Mouse (Mus musculus) brain, embryonic 14.5 days (tissue): ENCODE results near the gene Galntl6. TPM values are rescaled to one million over a fixed set of nuclear protein-coding genes. Genes with fewer than 3 reads are reported as not detected.

Experiments used
- DNase-seq: peaks from one replicate; pipeline ENCODE4 v3.0.0-alpha.2; 2011; ENCODE audit warnings: low read depth
- CTCF ChIP-seq: fragments of 200-500 bp; IDR thresholded peaks from 2 replicates; pipeline ENCODE4 v1.5.1; 2012; ENCODE audit warnings: inconsistent platforms, mild to moderate bottlenecking, moderate library complexity, borderline replicate concordance; ENCODE audit not compliant: insufficient read depth, insufficient read length; ENCODE audit errors: extremely low read depth
- POLR2A ChIP-seq: fragments of 200-500 bp; IDR thresholded peaks from 2 replicates; pipeline ENCODE4 v1.6.1; 2012; ENCODE audit warnings: mild to moderate bottlenecking, inconsistent platforms, borderline replicate concordance; ENCODE audit not compliant: poor library complexity, insufficient read depth, insufficient read length, severe bottlenecking; ENCODE audit errors: extremely low read depth
- polyA plus RNA-seq: library from polyadenylated mRNA; depleted of rRNA; stranded (reverse); fragments of >200 nt; gene quantifications from 2 replicates; pipeline ENCODE4 v1.2.3, GENCODE M21; 2012

Gene Galntl6
- polyA plus RNA-seq, 1 experiment: 9.0 TPM

DNA sequence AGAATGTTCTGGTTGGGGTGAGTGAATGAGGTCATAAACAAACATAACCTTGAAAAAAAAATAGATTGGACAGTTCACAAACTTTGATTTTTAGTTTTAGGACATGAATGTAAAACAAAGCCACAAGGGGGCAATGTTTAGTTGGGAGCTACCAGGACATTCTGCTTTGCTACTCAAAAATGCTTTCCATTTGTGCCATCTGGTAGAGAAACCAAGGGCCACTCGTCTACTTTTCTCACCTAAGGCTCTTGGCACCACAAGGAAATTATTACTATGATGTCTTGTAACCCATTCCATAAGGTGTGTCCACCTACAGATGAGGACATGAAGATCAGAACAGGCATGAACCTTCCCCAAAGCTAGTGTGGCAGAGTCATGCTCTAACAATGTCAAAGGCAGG, 26.0 kb downstream of the Galntl6 start:
- TF ChIP-seq POLR2A: no peak
- 0 out of 2 replicates have a peak, but pooled peaks have one; percentile 32 for TF ChIP-seq CTCF
- DNase-seq: peak; percentile 54

GRCm38 (mm10) chr8:58824347-58824746, 88.1 kb downstream of the Galntl6 start:
- TF ChIP-seq POLR2A: no peak
- TF ChIP-seq CTCF: no peak

GRCm38 (mm10) chr8:58805190-58805589, 107.2 kb downstream of the Galntl6 start:
- peak; percentile 61 for DNase-seq

More at GRCm38 (mm10) chr8:58824347-58824746, 88.1 kb downstream of the Galntl6 start:
- DNase-seq: peak; percentile 35

GRCm38 (mm10) chr8:58801847-58802246, 110.6 kb downstream of the Galntl6 start:
- no peak for DNase-seq
- no peak for TF ChIP-seq POLR2A
- TF ChIP-seq CTCF: no peak

More at GRCm38 (mm10) chr8:58805190-58805589, 107.2 kb downstream of the Galntl6 start:
- no peak for TF ChIP-seq CTCF
- no peak for TF ChIP-seq POLR2A

DNA sequence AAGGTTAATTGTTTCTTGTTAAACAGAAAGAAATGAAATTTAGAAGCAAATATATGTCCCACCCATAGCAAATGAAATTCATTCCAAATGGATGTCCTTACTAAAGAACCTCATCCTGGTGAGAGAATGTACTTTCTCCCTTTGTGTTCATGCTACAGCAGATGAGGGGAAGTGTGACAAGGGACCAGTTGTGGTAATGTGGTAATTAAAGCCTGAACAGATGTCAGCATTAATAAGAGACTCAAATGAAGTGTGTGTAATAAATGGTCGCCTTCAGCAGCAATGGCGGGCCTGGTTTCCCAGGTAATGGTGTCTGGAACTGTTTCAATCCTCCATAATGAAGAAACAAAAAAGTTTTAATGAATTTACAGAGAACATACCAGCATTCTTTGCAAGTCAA, 158.7 kb downstream of the Galntl6 start:
- DNase-seq: peak; percentile 58

GRCm38 (mm10) chr8:58737963-58738362, 174.5 kb downstream of the Galntl6 start:
- peak; percentile 8 for DNase-seq
- TF ChIP-seq POLR2A (no peak), CTCF (no peak)

More for the DNA sequence above, 158.7 kb downstream of the Galntl6 start:
- no peak for TF ChIP-seq CTCF
- no peak for TF ChIP-seq POLR2A

GRCm38 (mm10) chr8:58691761-58692160, 220.7 kb downstream of the Galntl6 start:
- no peak for TF ChIP-seq CTCF
- no peak for TF ChIP-seq POLR2A
- no peak for DNase-seq

GRCm38 (mm10) chr8:58677847-58678450, 234.5 kb downstream of the Galntl6 start:
- TF ChIP-seq CTCF (no peak), POLR2A (no peak)
- DNase-seq: peak; percentile 79

DNA sequence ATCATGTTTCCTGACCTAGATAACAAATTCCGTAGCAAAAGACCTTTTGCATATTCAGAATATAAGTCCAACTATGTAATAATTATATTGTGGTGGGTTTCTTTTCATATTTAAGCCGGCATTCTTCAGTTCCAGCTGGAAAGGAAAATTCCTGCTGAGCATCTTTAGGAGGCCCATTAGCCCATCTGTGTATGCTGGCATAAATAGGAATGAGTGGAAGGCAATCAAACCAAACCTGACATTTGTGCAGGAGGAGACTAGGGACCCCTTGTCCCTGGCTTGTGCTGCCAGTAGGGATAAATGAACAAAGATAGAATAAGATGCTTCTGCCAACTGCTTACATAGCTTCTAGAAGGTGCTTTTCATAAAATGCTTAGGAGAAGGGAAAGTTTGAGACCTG, 243.4 kb downstream of the Galntl6 start:
- peak; percentile 58 for DNase-seq
- TF ChIP-seq CTCF: no peak
- TF ChIP-seq POLR2A: no peak

GRCm38 (mm10) chr8:58660019-58660418, 252.4 kb downstream of the Galntl6 start:
- no peak for TF ChIP-seq POLR2A
- peak; percentile 12 for DNase-seq

- TF ChIP-seq POLR2A: no peak
- TF ChIP-seq CTCF: no peak
Measured at GRCm38 (mm10) chr8:58655631-58656030, 256.8 kb downstream of the Galntl6 start.

DNA sequence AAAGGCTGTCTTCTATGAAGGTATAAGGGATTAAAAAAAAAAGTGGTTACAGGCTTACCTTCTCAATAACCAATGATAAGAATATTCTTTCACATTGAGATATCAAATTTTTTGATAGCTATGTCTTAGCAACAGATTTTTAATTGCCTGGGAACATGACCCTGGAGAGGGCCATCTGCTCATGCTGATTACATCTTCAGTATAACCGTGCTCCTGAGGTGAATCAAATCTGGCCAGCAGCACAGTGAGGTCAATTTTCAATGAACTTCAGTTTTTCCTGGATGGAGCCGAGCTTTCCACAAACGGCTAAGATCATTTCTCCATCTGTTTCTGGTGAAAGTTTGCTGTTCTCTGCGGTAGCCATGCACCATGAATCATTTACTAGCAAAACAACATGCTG, 306.0 kb downstream of the Galntl6 start:
- no peak for TF ChIP-seq POLR2A
- no peak for TF ChIP-seq CTCF
- DNase-seq: no peak

More at GRCm38 (mm10) chr8:58655631-58656030, 256.8 kb downstream of the Galntl6 start:
- DNase-seq: no peak
